Mouse (Mus musculus) spleen, adult 2 months (tissue): ENCODE results near the gene Atp6v1c2. TPM values are rescaled to one million over a fixed set of nuclear protein-coding genes. Genes with fewer than 3 reads are reported as not detected.

Source experiments
- DNase-seq, 2 experiments: peaks; one replicate each; pipeline versions ENCODE4 v3.0.0 to v3.0.0-alpha.2; 2012 to 2021; ENCODE audit warnings: low spot score in 2 of 2, low read depth in 1 of 2
- H3K27ac ChIP-seq: fragments of 200-500 bp; 2 replicates; pipeline ENCODE4 v1.5.1; 2012; ENCODE audit warnings: low read length, inconsistent platforms; ENCODE audit not compliant: insufficient read depth
- H3K27me3 ChIP-seq: fragments of 200-500 bp; 2 replicates; pipeline ENCODE4 v1.6.1; 2012; ENCODE audit warnings: mild to moderate bottlenecking, moderate library complexity, low read length, inconsistent platforms; ENCODE audit not compliant: control insufficient read depth, insufficient read depth
- H3K36me3 ChIP-seq: fragments of 200-500 bp; 2 replicates; pipeline ENCODE4 v1.6.1; 2012; ENCODE audit warnings: mild to moderate bottlenecking, low read length, inconsistent platforms; ENCODE audit not compliant: control insufficient read depth, insufficient read depth
- H3K4me1 ChIP-seq: fragments of 200-500 bp; 2 replicates; pipeline ENCODE4 v1.6.1; 2011; ENCODE audit warnings: inconsistent platforms; ENCODE audit not compliant: control insufficient read depth, insufficient read depth, insufficient read length
- H3K4me3 ChIP-seq: fragments of 200-500 bp; 2 replicates; pipeline ENCODE4 v1.5.1; 2011; ENCODE audit warnings: mild to moderate bottlenecking, inconsistent platforms; ENCODE audit not compliant: insufficient read depth, insufficient read length; ENCODE audit errors: extremely low read depth
- CTCF ChIP-seq: fragments of 200-500 bp; IDR thresholded peaks from 2 replicates; pipeline ENCODE4 v1.5.1; 2011; ENCODE audit warnings: mild to moderate bottlenecking, inconsistent platforms; ENCODE audit not compliant: insufficient read depth, insufficient read length, insufficient replicate concordance; ENCODE audit errors: extremely low read depth
- POLR2A ChIP-seq: fragments of 200-500 bp; IDR thresholded peaks from 2 replicates; pipeline ENCODE4 v1.6.1; 2011; ENCODE audit warnings: low read depth, low read length, inconsistent platforms
- WGBS: fragments of 180-500 bp; shearing (Covaris S2); methylation state at CpG from one replicate; pipeline ENCODE4 v1.1.7; 2018; 5-methylcytosine and 5-hydroxymethylcytosine counted together
- polyA plus RNA-seq: library from polyadenylated mRNA; depleted of rRNA; stranded (reverse); fragments of >200 nt; gene quantifications from 2 replicates; pipeline ENCODE4 v1.2.3, GENCODE M21; 2012

The Atp6v1c2 gene
- polyA plus RNA-seq, 1 experiment, result not detected

DNA sequence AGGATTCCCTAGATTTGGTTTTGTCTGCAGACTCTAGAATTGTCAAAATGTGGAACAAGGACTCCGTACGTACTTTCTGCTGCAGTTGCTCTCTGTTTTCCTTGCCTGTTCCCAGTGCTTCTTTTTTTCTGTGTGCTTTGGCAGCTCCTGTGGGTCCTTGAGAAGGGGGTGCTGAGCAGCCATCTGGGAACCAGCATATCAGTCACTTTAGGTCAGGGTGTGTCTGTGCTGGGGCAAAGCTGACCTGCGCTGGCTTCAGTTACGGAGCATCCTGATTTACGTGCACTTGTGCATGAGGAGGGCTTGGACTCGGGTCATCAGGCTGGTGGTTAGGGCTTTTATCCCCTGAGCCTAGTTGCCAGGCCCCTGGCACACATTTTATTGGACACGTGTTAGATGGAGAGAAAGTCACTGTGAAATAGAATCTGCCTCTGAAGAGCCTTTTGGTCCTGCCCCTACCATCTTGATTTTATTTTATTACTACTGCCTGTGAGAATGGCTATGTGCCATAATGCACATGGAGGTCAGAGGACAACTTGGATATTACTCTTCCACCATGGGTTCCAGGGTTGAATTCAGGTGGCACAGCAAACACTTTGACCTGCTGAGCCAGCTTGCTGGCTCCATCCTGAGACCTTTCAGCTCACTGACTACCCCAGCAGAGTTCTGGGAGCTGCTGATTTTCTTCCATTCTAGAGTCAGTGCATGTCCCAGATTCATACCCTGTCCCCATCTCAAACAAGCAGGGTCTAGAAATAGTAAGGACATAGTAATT is 40.6 kb upstream of the Atp6v1c2 start:
- Histone ChIP-seq H3K4me1 (no peaks in the 10 kb centered on the region), H3K27me3 (no peaks in the 10 kb centered on the region), H3K36me3 (peaks cover 10% of the 10 kb centered on the region), H3K4me3 (no peak overlapping the region), H3K27ac (no peak overlapping the region)
- TF ChIP-seq POLR2A (no peak), CTCF (no peak)
- no peak for DNase-seq
- 95% methylated on average over 7 of the region's 7 CpGs for WGBS

GRCm38 (mm10) chr12:17369111-17369510 is 40.0 kb upstream of the Atp6v1c2 start:
- Histone ChIP-seq H3K27me3 (no peaks in the 10 kb centered on the region), H3K27ac (no peak overlapping the region), H3K4me1 (no peaks in the 10 kb centered on the region), H3K4me3 (no peak overlapping the region), H3K36me3 (peaks cover 9% of the 10 kb centered on the region)
- DNase-seq, result no peak
- no peak for TF ChIP-seq CTCF
- no peak for TF ChIP-seq POLR2A
- WGBS, result 96% methylated on average over 3 of the region's 3 CpGs

DNA sequence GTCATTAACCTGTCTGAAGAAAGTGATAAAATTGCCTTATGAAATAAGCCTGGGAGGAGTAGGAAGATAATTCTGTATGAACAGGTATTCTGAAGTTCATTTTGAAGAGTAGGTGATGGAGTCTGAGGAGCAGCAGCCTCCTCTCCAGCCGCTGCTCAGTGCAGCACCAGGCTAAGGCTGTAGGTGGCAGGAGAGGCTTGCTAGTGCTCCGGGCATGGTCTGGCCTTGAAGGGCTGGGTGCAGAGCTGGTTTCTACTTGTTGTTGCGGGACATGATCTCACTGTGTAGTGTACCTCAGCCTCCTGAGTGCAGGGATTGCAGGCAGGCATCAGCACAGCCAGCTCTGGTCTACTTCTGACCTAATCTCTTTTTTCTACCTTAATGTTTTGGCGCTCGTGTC is 37.8 kb upstream of the Atp6v1c2 start:
- H3K36me3 ChIP-seq, result peaks cover 19% of the 10 kb centered on the region
- 65% methylated on average over 5 of the region's 5 CpGs for WGBS
- no peak overlapping the region for H3K27ac ChIP-seq
- no peak overlapping the region for H3K4me3 ChIP-seq
- no peaks in the 10 kb centered on the region for H3K27me3 ChIP-seq
- no peaks in the 10 kb centered on the region for H3K4me1 ChIP-seq
- peak in 1 of 2 experiments; percentile 44 for DNase-seq
- peak; percentile 76; the same call in 1 of the 2 replicates for TF ChIP-seq CTCF
- no peak for TF ChIP-seq POLR2A

- Histone ChIP-seq H3K4me3 (no peak overlapping the region), H3K27ac (no peak overlapping the region), H3K36me3 (peaks cover 31% of the 10 kb centered on the region), H3K27me3 (no peaks in the 10 kb centered on the region), H3K4me1 (no peaks in the 10 kb centered on the region)
- TF ChIP-seq CTCF (no peak), POLR2A (no peak)
- DNase-seq, result no peak
- 88% methylated on average over 5 of the region's 5 CpGs for WGBS
Measured at GRCm38 (mm10) chr12:17362316-17362715, 33.2 kb upstream of the Atp6v1c2 start.

GRCm38 (mm10) chr12:17360650-17361049 is 31.5 kb upstream of the Atp6v1c2 start:
- DNase-seq, result no peak
- 93% methylated on average over 4 of the region's 4 CpGs for WGBS

DNA sequence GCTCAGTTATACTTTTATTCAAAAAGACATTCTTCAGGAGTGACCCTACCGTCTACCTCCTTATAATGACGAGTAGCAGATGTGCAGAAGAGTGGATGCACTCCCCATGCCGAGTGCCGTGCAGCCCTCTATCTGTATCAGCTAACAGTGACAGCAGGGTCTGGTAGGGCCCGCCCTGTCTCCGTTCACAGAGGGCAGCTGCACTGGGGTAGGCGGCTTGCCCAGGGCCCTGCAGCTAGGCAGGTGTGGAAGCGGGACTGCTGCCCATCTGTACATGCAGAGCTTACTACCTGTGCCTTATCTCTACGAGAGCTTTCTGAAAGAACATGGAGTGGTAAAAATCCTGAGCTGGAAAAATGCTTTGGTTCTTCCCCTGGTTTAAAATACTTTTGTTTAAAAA is 30.9 kb upstream of the Atp6v1c2 start:
- H3K36me3 ChIP-seq, result peaks cover 34% of the 10 kb centered on the region
- H3K27ac ChIP-seq, result no peak overlapping the region
- WGBS, result 93% methylated on average over 9 of the region's 9 CpGs
- H3K4me1 ChIP-seq, result no peaks in the 10 kb centered on the region
- H3K4me3 ChIP-seq, result no peak overlapping the region
- H3K27me3 ChIP-seq, result no peaks in the 10 kb centered on the region
- TF ChIP-seq POLR2A (no peak), CTCF (no peak)
- DNase-seq, result no peak

More at GRCm38 (mm10) chr12:17360650-17361049, 31.5 kb upstream of the Atp6v1c2 start:
- Histone ChIP-seq H3K4me1 (no peaks in the 10 kb centered on the region), H3K27ac (no peak overlapping the region), H3K27me3 (no peaks in the 10 kb centered on the region), H3K36me3 (peaks cover 33% of the 10 kb centered on the region), H3K4me3 (no peak overlapping the region)
- no peak for TF ChIP-seq CTCF
- TF ChIP-seq POLR2A, result no peak

- Histone ChIP-seq H3K27ac (no peak overlapping the region), H3K27me3 (no peaks in the 10 kb centered on the region), H3K4me1 (no peaks in the 10 kb centered on the region), H3K36me3 (peaks cover 37% of the 10 kb centered on the region), H3K4me3 (no peak overlapping the region)
- no peak for TF ChIP-seq POLR2A
- TF ChIP-seq CTCF, result no peak
- whole genome bisulfite sequencing, result 91% methylated on average over 9 of the region's 9 CpGs
- no peak for DNase-seq
Measured at GRCm38 (mm10) chr12:17358981-17359380, 29.8 kb upstream of the Atp6v1c2 start.
